Mouse (Mus musculus): ENCODE measurements at regions not wholly inside any gene's neighbourhood (a gene's known extent, or its start where the extent isn't known, plus 50 kb on each side); places are given as distances from the start of the nearest gene placed in this dataset.

DNA sequence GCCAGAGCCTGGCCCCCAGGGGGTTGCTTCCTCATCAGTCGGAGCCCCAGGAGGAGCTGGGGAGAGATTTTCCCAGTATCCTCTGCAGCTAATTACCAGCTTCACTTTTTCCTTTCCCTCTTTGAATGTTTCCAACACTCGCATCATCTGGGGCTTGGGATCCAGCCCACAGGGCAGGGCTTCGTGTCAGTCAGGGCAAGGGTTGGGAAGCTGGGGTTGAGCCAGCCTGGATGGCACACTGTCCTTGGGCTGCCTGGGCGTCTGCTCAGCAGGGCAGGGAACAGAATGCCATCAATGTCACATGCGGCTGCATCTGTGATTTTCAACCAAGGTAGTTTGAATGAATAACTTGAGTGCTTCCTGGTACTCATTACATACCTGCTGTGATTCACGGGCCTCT lies 52.4 kb upstream of the Tle3 start:
- ATAC-seq: no peak
- 58% methylated on average over 6 of the region's 6 CpGs for WGBS
- Histone ChIP-seq H3K4me2 (replicated peaks; ENCODE audit: low read depth) (no peak overlapping the region), H3K27ac (ENCODE audit: low read depth, low read length) (no peak overlapping the region), H3K4me1 (replicated peaks; ENCODE audit: control insufficient read depth, insufficient read depth, low read length) (peaks cover 3% of the 10 kb centered on the region; the same call in 1 of the 2 replicates), H3K9me3 (ENCODE audit: control insufficient read depth) (no peaks in the 10 kb centered on the region), H3K4me3 (ENCODE audit: low read depth, low read length) (no peak overlapping the region), H3K27me3 (replicated peaks; ENCODE audit: control insufficient read depth, insufficient read depth, low read length) (0 out of 2 replicates have a peak, but pooled peaks cover 5% of the 10 kb centered on the region), H3K36me3 (ENCODE audit: control insufficient read depth, insufficient read depth) (no peaks in the 10 kb centered on the region), H3K9ac (ENCODE audit: low read depth, low read length) (no peak overlapping the region)
- no peak for TF ChIP-seq CTCF (IDR thresholded peaks at IDR 0.05; ENCODE audit: low read depth)

DNA sequence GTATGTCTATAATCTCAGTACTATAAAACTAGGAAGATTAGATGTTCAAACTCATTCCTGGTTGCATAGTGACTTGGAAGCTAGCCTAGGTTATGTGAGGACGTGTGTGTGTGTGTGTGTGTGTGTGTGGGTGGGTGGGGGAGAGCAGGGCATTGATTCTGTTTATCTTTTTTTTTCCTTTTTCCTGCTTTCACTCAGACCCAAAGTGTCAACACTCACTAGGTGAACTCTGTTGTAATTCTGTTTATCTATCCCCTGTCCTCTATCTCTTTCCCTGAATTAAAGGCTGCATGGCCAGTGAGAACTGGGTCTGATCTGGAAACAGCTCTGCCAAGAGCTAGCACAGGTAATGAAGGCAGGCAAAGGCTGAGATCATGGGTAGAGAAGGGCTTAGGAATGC lies 50.9 kb upstream of the Tle3 start:
- Histone ChIP-seq H3K9ac (ENCODE audit: low read depth, low read length) (no peak overlapping the region), H3K9me3 (ENCODE audit: control insufficient read depth) (no peaks in the 10 kb centered on the region), H3K27me3 (replicated peaks; ENCODE audit: control insufficient read depth, insufficient read depth, low read length) (0 out of 2 replicates have a peak, but pooled peaks cover 5% of the 10 kb centered on the region), H3K4me1 (replicated peaks; ENCODE audit: control insufficient read depth, insufficient read depth, low read length) (peaks cover 3% of the 10 kb centered on the region; the same call in 1 of the 2 replicates), H3K4me3 (ENCODE audit: low read depth, low read length) (no peak overlapping the region), H3K4me2 (replicated peaks; ENCODE audit: low read depth) (no peak overlapping the region), H3K27ac (ENCODE audit: low read depth, low read length) (no peak overlapping the region), H3K36me3 (ENCODE audit: control insufficient read depth, insufficient read depth) (no peaks in the 10 kb centered on the region)
- WGBS: 47% methylated on average over 1 of the region's 1 CpGs
- ATAC-seq: no peak
- TF ChIP-seq CTCF (IDR thresholded peaks at IDR 0.05; ENCODE audit: low read depth): no peak

DNA sequence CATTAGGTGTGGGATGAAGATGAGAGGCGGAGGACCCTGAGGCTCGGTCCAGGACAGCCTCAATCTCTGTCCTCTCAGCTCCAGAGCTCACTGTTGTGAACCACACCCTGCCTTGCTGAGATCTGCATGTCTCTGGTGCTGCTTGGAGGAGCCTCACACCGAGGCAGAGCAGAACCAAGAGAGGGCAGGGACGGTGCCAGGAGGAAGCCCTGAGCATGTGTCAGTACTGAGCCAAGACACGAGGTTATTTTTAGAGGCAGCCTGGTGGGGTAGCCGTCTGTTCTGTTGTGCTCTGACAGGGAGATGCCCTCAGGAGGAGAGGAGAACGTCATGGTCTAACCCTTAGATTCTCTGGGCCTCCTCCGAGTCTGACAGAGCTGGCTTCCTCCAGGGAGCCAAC lies 50.3 kb upstream of the Tle3 start:
- Histone ChIP-seq H3K4me3 (ENCODE audit: low read depth, low read length) (no peak overlapping the region), H3K36me3 (ENCODE audit: control insufficient read depth, insufficient read depth) (no peaks in the 10 kb centered on the region), H3K27ac (ENCODE audit: low read depth, low read length) (no peak overlapping the region), H3K9ac (ENCODE audit: low read depth, low read length) (no peak overlapping the region), H3K4me1 (replicated peaks; ENCODE audit: control insufficient read depth, insufficient read depth, low read length) (peaks cover 3% of the 10 kb centered on the region; the same call in 1 of the 2 replicates), H3K27me3 (replicated peaks; ENCODE audit: control insufficient read depth, insufficient read depth, low read length) (0 out of 2 replicates have a peak, but pooled peaks cover 5% of the 10 kb centered on the region), H3K9me3 (ENCODE audit: control insufficient read depth) (no peaks in the 10 kb centered on the region), H3K4me2 (replicated peaks; ENCODE audit: low read depth) (no peak overlapping the region)
- no peak for ATAC-seq
- 55% methylated on average over 8 of the region's 8 CpGs for WGBS
- no peak for TF ChIP-seq CTCF (IDR thresholded peaks at IDR 0.05; ENCODE audit: low read depth)

DNA sequence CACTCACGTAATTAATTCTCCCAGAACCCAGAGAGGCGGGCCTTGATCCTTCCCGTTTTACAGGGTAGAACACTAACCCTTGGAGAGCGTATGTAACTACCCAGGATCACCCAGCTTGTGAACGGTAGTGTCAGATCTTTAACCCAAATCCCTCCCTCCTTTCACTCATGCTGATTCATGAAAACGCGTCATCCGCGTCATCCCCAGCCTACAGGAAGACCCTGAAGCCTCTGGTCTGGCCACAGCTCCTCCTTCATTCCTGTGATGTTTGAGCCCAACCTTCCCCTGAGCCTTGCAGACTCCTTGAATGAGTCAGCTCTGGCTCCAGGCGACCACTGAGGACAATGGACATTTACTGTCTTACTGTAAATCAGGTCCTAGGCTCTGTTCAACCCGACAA lies 49.8 kb upstream of the Tle3 start:
- 72% methylated on average over 11 of the region's 11 CpGs for WGBS
- ATAC-seq: no peak
- TF ChIP-seq CTCF (IDR thresholded peaks at IDR 0.05; ENCODE audit: low read depth): no peak
- no peak overlapping the region for H3K4me3 ChIP-seq (ENCODE audit: low read depth, low read length)
- no peak overlapping the region for H3K9ac ChIP-seq (ENCODE audit: low read depth, low read length)
- no peaks in the 10 kb centered on the region for H3K9me3 ChIP-seq (ENCODE audit: control insufficient read depth)
- H3K27me3 ChIP-seq (replicated peaks; ENCODE audit: control insufficient read depth, insufficient read depth, low read length): 0 out of 2 replicates have a peak, but pooled peaks cover 5% of the 10 kb centered on the region
- no peak overlapping the region for H3K27ac ChIP-seq (ENCODE audit: low read depth, low read length)
- no peaks in the 10 kb centered on the region for H3K36me3 ChIP-seq (ENCODE audit: control insufficient read depth, insufficient read depth)
- peaks cover 3% of the 10 kb centered on the region; the same call in 1 of the 2 replicates for H3K4me1 ChIP-seq (replicated peaks; ENCODE audit: control insufficient read depth, insufficient read depth, low read length)
- no peak overlapping the region for H3K4me2 ChIP-seq (replicated peaks; ENCODE audit: low read depth)
